Mouse (Mus musculus) MEL (cell line): ENCODE measurements around the gene Insm2.

Experiments used
- BHLHE40 ChIP-seq: IDR thresholded peaks from 2 replicates; pipeline ENCODE4 v1.6.1; 2012; ENCODE audit warnings: low read depth, mild to moderate bottlenecking, inconsistent platforms, low read length, improper control_type of control experiment, borderline replicate concordance
- CTCF ChIP-seq, 3 experiments: IDR thresholded peaks in 2 of 3; conservative IDR thresholded peaks in 1 of 3; 2 replicates each; pipeline ENCODE4 v1.5.1; 2011 to 2012; ENCODE audit warnings: low read length in 3 of 3, low read depth in 2 of 3, mild to moderate bottlenecking in 2 of 3, improper control_type of control experiment in 1 of 3, inconsistent platforms in 1 of 3, mixed read lengths in 1 of 3, moderate library complexity in 1 of 3; ENCODE audit not compliant: control insufficient read depth in 1 of 3, insufficient read depth in 1 of 3, poor library complexity in 1 of 3, severe bottlenecking in 1 of 3
- EP300 ChIP-seq, 2 experiments: IDR thresholded peaks; 2 replicates each; pipeline ENCODE4 v1.6.1; 2011; ENCODE audit warnings: improper control_type of control experiment in 2 of 2, low read length in 2 of 2, low read depth in 1 of 2, mild to moderate bottlenecking in 1 of 2
- ETS1 ChIP-seq: IDR thresholded peaks from 2 replicates; pipeline ENCODE4 v1.6.1; 2012; ENCODE audit warnings: low read depth, mild to moderate bottlenecking, inconsistent platforms, low read length, improper control_type of control experiment, moderate library complexity
- GATA1 ChIP-seq: IDR thresholded peaks from 2 replicates; pipeline ENCODE4 v1.6.1; 2011; ENCODE audit warnings: low read depth, low read length, improper control_type of control experiment
- MAX ChIP-seq: IDR thresholded peaks from 2 replicates; pipeline ENCODE4 v1.6.1; 2011; ENCODE audit warnings: low read length, improper control_type of control experiment
- POLR2A ChIP-seq, 2 experiments: IDR thresholded peaks; 2 replicates each; pipeline ENCODE4 v1.6.1; 2011 to 2012; ENCODE audit warnings: low read length in 2 of 2, mild to moderate bottlenecking in 2 of 2, control low read depth in 1 of 2, improper control_type of control experiment in 1 of 2, low read depth in 1 of 2, moderate library complexity in 1 of 2; ENCODE audit not compliant: control insufficient read depth in 1 of 2, insufficient read depth in 1 of 2, poor library complexity in 1 of 2
- SMC3 ChIP-seq: IDR thresholded peaks from 2 replicates; pipeline ENCODE4 v1.6.1; 2011; ENCODE audit warnings: low read depth, low read length, improper control_type of control experiment
- TAL1 ChIP-seq: IDR thresholded peaks from 2 replicates; pipeline ENCODE4 v1.6.1; 2012; ENCODE audit warnings: mild to moderate bottlenecking, inconsistent platforms, low read length, moderate library complexity, mixed read lengths
- UBTF ChIP-seq: IDR thresholded peaks from 2 replicates; pipeline ENCODE4 v1.6.1; 2012; ENCODE audit warnings: low read depth, mild to moderate bottlenecking, inconsistent platforms, low read length, improper control_type of control experiment, moderate library complexity, borderline replicate concordance; ENCODE audit not compliant: insufficient read depth
- ZC3H11A ChIP-seq: IDR thresholded peaks from 2 replicates; pipeline ENCODE4 v1.6.1; 2012; ENCODE audit warnings: low read depth, mild to moderate bottlenecking, inconsistent platforms, low read length, improper control_type of control experiment
- ZMIZ1 ChIP-seq: IDR thresholded peaks from 2 replicates; pipeline ENCODE4 v1.6.1; 2012; ENCODE audit warnings: low read depth, mild to moderate bottlenecking, inconsistent platforms, low read length, improper control_type of control experiment, moderate library complexity

DNA sequence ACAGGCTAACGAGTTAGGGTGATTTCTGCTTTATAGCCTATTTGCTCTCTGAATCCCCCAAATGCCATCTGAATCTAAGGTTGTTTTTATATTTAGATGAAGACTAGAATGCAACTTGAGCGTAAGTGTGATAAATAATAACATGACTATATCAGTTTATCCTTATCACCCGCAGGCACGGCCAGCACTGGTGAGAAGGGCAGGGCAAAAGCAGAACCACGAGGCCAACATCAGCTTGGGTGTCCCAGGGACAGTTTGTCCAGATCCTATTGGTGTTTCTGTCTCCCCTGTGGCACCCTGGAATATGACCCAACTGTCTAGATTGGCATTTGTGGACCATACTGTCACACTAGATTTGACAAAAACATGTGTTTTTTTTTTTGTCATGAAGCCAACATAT is 24.0 kb downstream of the Insm2 start:
- TF ChIP-seq CTCF (IDR thresholded peaks at IDR 0.05 in 2 of 3, conservative IDR thresholded peaks at IDR 0.05 in 1 of 3; ENCODE audit: control insufficient read depth in 1 of 3, insufficient read depth in 1 of 3, low read depth in 2 of 3, low read length in 3 of 3, poor library complexity in 1 of 3, severe bottlenecking in 1 of 3) (no peak), BHLHE40 (no peak), SMC3 (no peak), EP300 (IDR thresholded peaks at IDR 0.05; ENCODE audit: low read depth in 1 of 2, low read length in 2 of 2) (no peak), ZMIZ1 (no peak), MAX (no peak), POLR2A (IDR thresholded peaks at IDR 0.05; ENCODE audit: control insufficient read depth in 1 of 2, insufficient read depth in 1 of 2, low read depth in 1 of 2, low read length in 2 of 2, poor library complexity in 1 of 2) (no peak), UBTF (no peak), ETS1 (no peak), ZC3H11A (no peak), GATA1 (0 out of 2 replicates have a peak, but pooled peaks have one; percentile 21), TAL1 (no peak)
